Mouse (Mus musculus) heart, adult 18-20 months (tissue): ENCODE results near the gene Ttll11. TPM values are rescaled to one million over a fixed set of nuclear protein-coding genes. Genes with fewer than 3 reads are reported as not detected.

Experiments
- DNase-seq, 2 experiments: peaks; one replicate each; pipeline ENCODE4 v3.0.0; 2021 to 2022; ENCODE audit warnings: mixed read lengths in 1 of 2
- total RNA-seq, 2 experiments: library from RNA; stranded (reverse); gene quantifications; 2 replicates each; pipeline ENCODE4 v1.2.3; 2021

Gene Ttll11
- total RNA-seq, 2 experiments from 2014 or later = 1.1 to 1.9 TPM

DNA sequence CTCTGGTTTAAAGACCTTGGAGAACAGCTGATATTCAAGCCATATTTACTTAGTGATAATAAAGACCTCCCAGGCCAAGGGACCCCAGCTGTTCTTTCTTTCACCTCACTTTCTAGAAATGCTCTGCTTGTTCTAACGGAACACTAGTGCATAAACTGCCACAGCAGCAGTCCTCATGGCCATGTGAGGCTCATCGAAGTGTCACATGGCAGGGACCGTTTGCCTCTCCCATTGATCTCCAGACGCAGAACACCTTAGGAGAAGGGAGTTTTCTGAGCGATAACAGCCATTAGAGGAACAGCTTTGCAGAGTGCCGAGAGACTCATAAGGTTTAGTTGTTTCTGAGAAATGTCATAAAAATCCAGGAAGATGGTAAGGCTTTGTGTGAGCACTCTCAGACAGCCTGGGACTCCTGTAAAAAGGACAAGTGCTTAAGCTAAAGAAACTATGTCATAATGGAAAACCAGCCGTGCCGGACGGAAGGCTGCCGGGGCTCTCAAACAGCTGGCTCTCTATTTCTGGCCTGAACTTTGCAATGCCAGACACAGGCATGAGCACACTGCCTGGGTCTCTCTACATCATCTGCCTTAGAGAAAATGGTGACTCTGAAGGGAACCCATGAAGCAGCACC lies 13.7 kb downstream of the Ttll11 start:
- DNase-seq = no peak

DNA sequence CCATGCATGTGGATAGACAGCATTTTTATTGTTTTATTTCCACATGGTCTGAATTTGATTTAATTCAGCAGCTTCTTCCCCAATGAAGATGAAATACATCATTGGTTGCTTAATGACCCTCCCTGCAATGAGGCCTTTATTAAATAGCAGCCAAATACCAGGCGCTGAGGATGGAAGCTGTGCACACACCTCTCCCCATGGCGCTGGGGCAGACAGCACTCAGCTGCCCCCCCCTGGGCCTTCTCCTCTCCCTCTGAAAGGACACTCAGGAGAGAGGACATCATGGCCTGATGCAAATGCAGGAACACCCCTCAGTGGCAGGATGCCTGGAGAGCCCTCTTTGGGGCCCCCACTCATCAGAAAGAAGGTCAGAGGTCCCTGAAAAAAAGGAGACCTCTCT lies 16.4 kb downstream of the Ttll11 start:
- no peak for DNase-seq

DNA sequence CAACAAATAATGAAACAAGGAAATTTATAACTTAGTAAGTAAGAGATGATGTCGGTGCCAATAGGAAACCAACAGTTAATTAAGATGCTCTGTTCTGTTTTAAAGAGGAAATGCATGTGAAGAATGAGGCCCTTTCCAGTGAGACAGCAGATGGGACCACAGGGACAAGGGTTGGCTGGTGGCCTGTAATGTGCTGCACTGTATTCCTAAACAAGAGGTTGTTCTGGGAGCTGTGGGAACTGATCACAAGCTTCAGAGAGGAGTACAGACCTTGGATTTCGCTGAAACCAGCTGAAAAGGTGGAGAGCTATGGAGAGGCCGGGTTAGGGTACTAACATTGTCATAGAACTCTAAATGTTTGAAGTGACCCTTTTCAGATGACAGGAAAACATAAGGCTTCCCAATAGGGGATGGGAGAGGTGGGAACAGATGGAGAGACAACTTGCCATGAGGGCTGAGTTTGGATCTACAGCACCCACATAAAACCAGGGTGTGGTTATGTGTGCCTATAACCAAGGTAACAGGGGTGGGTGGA lies 18.1 kb downstream of the Ttll11 start:
- DNase-seq = no peak

DNA sequence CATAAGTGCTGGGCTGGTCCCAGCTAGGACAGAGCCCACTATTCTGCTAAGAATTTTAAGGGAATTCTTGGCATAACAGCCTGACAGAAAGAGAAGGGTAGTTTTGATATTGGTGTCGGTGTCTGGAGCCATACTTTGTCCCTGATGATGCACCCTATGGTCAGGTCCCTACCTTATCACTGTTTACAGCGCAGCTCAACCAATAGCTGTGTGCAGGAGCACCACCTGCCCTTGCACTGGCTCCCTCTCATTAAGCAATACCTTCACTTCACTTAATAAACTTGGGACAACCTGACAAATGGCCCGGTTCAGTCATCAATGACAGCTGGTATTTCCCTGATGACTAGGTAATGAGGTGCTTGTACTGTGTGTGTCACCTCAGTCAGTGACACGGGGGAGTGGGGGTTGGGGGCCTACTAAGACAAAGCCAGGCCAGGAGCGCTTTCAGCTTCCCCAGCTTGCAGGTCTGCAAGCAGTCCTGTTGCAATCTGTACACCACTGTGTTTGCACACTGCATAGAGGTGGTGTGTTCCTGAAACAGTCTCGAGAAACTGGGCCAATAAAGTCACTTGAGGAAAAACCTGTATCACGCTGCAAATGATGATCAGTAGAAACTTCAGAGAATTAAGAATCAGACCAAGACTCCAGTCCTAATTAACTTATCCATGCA lies 22.1 kb downstream of the Ttll11 start:
- no peak for DNase-seq

DNA sequence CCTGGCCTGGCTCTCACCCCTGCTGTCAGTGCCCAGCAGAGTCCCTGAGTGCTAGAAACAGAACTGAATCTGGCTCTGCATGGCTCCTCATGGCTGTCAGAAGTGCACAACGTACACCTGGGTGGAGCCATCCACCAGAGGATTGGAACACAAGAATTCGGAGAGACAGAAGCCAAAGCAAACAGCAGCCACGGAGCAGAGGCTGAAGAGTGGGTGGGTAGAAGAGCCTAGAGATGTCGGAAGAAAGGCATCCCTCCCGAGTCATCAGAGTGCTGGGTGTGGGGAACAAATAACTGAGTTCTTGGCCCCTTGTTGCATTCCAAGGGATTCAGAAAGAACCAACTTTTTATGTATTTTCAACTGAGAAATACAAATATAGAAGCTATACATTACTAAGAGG lies 24.5 kb downstream of the Ttll11 start:
- DNase-seq = no peak

DNA sequence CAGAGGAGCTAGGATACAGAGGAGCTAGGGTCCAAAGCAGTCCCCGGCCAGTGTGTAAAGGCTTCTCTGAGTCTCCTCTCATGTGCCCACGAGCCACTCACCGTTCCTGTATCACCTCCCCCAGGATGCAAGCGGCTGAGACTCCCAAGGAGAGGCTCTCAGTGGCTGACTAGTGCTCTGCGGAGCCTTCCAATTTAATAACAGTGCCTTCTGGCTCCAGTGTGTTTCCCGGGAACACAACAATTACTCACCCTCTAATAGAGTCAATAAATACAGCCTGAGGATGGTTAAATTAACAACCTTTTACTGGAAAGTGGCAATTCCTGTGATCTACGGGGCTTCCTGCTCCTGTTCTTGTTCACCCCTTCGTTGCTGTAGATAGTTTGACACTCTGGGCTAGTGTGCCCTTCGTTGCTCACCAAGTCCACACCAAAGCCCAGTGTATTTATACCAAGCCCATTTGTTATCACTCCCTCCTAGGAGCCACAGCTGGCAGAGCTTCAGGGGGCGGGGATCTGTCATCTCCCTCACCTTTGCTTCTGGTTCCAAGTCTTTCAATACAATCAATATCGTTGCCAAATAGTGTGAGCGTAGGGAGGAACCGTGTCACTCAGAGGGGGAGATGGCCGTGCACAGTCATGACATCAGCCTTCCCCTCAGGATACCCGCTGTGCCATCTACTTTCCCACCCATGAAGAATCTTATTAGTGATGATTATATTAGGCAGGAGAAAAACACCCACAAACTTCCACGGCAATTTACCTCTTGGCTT lies 27.3 kb downstream of the Ttll11 start:
- DNase-seq = no peak

DNA sequence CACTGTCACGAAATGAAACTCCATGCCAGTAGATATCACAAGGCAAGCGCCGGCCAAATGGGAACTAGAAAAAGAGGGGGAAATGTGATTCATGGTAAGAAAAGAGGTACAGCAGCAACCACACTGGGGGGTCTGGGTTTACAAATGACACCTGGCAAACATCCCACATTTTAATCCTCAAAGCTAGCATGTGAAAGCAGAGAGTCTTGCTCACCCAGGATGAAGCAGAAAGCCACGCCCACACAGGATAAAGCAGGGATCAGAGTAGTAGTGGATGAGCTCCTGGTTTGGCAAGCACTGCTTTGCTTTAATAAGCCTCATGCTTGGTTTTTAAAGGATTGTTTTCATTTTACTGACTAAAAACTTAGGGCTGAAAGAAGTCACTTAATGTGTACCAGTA lies 34.8 kb downstream of the Ttll11 start:
- DNase-seq = no peak

DNA sequence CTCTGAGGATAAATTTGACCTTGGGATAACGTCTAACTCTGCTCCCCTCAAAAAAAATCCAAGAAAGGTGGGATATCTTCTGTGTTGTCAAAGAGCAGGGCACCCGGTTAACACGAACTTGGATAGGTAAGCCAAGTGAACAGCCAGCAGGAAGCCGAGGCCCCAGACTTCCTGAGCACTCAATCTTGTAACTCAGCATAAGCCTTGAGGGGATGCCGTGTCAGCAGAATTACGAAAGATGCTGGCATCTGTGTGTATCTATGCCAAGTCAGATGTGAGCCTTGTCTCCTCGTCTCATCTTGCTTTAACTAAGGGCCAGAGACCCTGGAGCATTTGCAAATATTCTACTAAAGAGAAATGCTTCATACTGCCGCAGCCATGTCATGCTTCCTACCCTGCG lies 36.8 kb downstream of the Ttll11 start:
- DNase-seq = no peak

DNA sequence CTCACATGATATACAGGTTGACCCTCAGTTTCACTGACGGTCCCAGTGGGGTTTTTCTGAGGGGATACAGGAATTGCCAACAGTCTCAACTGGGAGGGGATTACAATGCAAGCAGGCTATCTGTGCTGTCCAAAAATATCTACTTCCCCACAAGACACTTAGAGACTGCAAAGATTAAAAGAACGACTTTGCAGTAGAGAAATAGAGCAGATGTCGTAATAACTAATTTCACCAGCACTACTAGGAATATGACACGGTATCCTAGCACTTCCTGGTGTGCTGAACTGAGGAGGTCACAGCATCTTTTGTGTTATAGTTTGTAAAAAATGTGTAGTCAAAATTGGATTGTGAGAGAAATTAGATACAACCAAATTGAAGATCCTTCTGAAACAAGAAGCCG lies 44.7 kb downstream of the Ttll11 start:
- DNase-seq = no peak

DNA sequence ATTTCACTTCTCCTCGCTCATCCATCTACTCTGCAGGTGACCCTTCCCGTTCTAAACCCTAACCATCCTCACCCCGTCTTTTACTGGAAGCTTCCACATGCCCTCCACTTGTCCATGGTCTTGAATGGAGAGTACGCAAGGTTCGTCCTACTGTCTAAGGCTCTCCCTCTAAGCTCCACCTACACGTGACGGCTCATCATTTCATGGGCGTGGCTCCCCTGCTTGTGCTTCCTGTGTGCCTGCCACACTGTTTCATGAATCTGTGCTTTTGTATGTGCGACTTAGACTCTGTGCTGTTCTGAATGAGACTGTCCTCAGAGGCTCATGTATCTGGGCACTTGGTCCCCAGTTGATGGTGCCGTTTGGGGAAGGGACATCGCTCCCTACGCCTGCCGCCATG lies 46.6 kb downstream of the Ttll11 start:
- no peak for DNase-seq

DNA sequence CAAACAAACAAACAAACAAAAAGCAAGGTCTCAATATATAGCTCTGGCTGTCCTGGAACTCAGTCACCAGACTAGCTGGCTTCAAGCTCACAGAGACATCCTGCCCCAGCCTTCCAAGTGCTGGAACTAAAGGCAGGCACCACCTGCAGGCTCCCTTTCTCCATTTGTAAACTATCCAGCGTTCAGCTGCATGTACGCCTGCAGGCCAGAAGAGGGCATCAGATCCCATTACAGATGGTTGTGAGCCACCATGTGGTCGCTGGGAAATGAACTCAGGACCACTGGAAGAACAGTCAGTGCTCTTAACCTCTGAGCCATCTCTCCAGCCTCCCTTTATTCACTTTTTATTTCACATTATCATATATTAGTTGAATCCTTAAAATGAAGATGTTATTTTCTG lies 48.1 kb downstream of the Ttll11 start:
- DNase-seq = no peak

DNA sequence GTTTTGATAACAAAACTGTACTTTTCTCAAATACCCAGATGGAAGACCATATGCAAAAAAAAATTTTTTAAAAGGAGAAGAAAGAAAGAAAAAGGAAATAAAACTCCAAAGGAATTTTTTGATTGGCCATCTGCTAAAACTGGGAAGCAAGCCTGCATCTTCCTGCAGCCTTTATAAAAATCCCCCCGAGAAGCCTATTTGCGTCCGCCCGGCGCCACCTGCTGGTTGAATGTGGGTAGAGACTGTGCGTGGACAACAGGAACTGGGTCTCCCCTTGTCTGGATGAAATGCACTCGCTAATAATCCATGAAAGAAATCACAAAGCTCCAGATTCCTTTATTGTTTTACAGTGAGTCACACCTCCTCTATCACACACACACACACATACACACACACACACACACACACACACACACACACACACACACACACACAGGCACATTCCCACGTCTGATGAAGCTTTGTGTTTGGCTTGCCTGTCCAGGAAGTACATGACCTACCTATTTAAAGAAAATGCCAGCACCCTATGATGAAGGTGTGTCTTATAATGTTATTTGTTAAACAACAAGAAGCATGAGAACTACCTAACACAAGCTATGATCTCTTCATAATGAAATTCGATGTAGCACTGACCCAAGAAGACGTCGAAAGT lies 49.1 kb downstream of the Ttll11 start:
- peak; percentile 64 to 91 for DNase-seq

DNA sequence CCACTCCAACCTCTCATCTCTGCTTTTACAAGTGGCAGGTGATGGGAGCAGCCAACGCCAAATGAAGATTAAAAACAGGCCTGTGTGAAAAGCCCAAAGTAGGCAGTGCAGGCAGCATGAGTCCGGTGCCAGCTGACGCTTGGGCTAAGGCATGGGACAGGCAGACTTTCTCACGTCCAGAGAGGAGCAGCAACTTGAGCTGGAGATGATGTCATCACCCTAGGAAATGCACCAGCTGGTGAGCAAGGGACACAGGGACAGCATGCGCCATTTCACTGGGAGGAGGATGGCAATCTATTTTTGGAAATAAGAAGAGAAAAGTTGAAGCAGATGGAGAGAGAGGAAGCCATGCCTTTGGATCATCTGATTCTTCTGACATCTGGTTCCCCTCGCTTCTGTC lies 51.6 kb downstream of the Ttll11 start:
- DNase-seq = peak; percentile 39 to 58

DNA sequence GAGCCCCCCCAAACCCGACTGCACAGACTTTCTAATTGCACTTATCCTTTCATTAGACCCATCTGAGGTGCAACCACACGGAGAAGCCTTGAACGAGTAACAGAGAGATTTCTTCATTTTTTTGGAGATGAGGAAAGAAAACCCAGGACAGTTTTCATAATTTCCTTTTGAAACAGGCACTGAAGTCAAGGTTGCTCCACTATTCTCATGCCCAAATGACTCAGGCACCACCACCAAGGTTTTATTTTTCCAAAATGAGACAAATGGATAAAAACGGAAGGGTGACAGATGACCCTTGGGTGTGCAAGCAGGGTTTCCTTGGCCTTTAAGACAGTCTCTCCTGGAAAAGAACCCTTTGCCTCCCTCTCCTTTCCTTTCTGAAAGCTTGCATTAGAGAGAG lies 54.8 kb downstream of the Ttll11 start:
- no peak for DNase-seq

DNA sequence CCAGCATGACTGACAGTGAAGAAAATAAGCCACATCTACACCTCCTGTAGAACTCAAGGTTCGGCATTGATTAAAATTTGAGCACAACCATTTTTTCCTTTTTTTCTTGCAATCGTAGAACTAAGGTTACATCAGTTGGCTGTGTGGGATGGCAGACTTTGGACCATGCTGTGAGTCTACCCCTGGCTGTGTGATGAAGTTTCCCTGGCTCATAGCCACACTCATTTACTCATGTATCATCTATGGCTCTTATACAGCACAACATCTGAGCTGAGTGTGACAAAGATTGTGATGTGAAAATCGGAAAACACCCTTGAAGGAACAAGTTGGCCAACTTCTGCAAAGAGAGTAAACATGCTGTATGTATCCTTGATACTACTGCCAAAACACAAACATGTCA lies 56.8 kb downstream of the Ttll11 start:
- no peak for DNase-seq

DNA sequence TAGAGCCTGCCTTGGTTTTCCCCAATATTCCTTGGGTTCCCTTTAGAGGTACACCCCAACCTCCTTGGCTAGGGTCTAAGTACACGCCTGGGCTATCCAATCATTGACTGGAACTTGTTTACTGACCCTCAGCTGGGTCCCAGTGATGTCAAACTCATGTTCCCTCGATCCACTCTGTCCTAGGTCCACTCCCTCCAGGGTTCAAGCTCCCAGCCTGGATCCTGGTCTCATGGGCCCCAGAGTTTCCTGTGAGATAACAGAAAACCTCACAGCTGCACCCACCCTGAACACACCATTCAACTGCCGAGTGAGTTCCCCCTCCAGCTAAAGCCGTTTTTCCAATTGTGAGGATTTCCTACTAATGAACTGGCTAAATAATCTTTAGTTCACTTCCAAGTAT lies 67.6 kb downstream of the Ttll11 start:
- DNase-seq = peak in 1 of 2 experiments; percentile 22

DNA sequence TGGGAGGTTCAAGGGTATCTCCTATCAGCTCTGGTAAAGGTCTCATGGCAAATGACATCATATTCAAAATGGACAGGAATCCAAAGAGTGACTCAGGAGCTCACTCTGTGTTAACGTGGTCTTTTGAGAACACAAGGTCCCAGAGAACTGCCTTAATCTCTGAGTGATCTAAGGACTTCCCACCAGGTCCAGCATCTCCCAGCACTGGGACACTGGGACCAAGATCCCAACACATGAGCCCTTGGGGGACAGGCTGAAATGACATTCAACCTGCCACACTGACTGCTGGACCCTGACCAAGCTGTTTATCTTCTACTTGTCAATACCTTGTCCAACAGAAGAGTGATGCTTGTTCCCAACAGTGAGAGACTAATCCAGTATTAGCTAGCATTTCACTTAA lies 68.0 kb downstream of the Ttll11 start:
- peak in 1 of 2 experiments; percentile 12 for DNase-seq

DNA sequence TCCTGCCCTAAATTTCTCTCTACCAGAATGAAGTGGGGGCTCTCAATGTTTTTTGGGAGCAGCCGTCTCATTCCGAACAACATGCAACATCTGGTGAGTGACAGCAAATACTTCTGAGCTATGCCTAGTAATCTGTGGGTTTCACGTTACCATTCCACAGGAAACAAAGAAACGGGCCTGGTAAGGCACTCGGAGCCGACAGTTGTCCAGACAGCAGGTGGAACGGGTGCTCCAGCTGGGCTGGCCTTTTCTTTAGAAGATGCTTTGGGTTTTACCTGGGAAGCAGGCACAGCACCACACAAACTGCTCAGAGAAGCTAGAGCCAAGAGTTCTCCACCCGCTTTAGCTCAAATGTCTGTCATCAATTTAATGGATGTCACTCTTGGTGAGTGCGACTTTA lies 69.0 kb downstream of the Ttll11 start:
- DNase-seq = no peak

DNA sequence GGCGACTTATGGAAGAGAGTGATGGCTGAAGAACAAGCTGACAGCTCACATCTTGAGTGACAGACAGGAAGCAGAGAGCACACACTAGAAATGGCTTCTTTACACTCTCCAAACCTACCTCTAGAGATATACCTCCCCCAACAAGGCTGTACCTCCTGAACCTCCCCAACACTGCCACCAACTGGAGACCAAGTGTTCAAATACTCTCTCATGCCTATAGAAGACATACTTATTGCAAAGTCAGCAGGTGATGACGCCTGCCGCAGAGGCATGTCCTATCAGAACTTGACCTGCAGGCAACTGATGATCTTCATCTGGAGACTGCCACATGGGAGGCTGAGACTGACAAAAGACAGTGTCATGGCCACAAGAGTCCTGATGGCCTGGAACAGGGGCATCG lies 70.4 kb downstream of the Ttll11 start:
- no peak for DNase-seq

DNA sequence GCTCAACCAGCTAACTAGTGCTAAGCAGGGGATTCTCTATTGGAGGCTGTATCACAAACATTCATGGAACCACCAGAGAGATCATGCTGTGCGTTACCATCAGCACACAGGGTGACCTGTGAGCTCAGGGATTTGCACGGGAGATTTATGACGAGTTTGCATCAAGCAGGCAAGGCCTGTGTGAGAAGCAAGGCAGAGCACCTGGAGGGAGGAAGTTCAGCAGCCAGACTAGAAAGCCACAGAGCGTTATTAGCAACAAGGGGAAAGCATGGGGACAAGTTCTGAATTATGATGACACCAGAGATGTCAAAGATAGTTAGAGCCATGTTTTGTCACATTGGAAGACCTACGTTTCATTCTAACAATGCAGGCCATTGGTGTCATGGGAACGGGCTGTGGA lies 72.1 kb downstream of the Ttll11 start:
- no peak for DNase-seq

DNA sequence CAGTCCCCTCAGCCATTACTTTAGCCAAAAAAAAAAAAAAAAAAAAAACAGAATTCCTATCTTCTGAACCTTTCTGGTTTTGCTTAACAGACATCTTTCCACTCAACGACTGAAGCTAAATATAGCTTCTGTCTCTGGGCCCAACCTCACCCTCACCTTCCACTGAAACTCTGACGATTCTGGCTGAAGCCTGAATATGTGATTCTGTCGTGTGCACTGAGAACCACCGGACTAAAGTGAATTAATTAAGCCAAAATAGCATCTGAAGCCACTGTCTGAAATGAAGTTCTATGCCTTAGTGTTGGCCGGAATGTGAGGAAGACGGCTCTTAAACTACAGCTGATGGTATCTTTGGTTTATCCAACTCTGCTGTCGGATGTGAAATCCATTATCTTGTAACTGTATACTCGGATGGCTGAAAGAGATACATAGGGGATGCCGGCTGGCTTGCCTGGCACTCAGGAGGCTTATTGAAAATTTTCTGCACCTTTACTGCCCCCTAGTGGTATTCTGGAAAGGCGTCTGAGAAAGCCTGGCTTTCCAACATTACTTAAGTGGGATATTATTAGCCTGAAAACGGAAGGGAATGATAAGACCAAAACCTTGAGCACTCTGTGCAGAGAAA lies 73.4 kb downstream of the Ttll11 start:
- DNase-seq = peak; percentile 81 to 87

DNA sequence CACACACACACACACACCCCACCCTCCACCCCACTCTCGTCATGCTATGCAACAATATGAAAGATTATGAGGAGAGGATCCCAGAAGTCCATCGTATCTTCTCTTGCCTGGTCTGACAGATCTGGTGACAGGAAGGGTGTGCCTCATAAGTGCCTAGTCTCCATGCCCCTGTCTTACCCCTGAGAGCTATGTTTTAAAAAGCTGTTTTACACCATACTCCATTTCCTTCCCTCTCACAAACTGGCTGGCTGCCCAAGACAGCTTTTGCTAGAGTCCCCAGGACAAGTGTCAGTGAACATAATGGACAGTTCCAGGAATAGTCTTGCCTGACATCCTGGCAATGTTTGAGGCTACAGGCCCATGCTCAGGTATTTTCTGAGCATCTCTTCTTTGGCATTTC lies 78.9 kb downstream of the Ttll11 start:
- peak; percentile 43 to 62 for DNase-seq
